ENCODE assay signal across 10 mouse cellular contexts in genomic region chr7:66200791-66201450, GRCm38 (mm10).
DNase-seq lines count a peak whose midpoint lies in the region; ATAC-seq lines count a peak whose summit lies in the region.
"Had no signal": no experiment of that assay in that cellular context is flagged by ENCODE, and none has a peak within 500 bp of the region (broad histone marks: within the 10 kb centered on the region; RNA-seq: fewer than 3 reads in every experiment).

No protein-coding gene starts in this region.

- 47% methylated on average over 8 of the region's 8 CpGs for WGBS in midbrain, embryonic 16.5 days
- 72% methylated on average over 8 of the region's 8 CpGs for WGBS in midbrain, embryonic 10.5 days

- H3K4me3 ChIP-seq in midbrain, embryonic 16.5 days (ENCODE audit: low read depth, low read length), result no peak overlapping the region
- no peak overlapping the region for H3K4me3 ChIP-seq in midbrain, embryonic 10.5 days

- ATAC-seq in midbrain, embryonic 16.5 days, result peak; percentile 76
- ATAC-seq: forebrain, embryonic 14.5 days had no signal

- H3K36me3 ChIP-seq in midbrain, embryonic 16.5 days (ENCODE audit: control insufficient read depth, insufficient read depth, low read length), result no peaks in the 10 kb centered on the region
- no peaks in the 10 kb centered on the region for H3K36me3 ChIP-seq in midbrain, embryonic 10.5 days
- H3K36me3 ChIP-seq in splenic B cell, adult 2 months (ENCODE audit: control insufficient read depth, insufficient read depth, low read length, poor library complexity, severe bottlenecking), result no peaks in the 10 kb centered on the region

- no peaks in the 10 kb centered on the region for H3K4me1 ChIP-seq in midbrain, embryonic 16.5 days (ENCODE audit: control insufficient read depth, insufficient read depth, low read length)
- peaks cover 19% of the 10 kb centered on the region for H3K4me1 ChIP-seq in midbrain, embryonic 10.5 days

- peak overlapping the region; percentile 42; the same call in 1 of the 2 replicates for H3K27ac ChIP-seq in midbrain, embryonic 16.5 days (ENCODE audit: low read length)
- H3K27ac ChIP-seq in midbrain, embryonic 10.5 days (replicated peaks), result no peak overlapping the region

- H3K4me2 ChIP-seq in midbrain, embryonic 16.5 days (ENCODE audit: low read length), result no peak overlapping the region

- no peaks in the 10 kb centered on the region for H3K9me3 ChIP-seq in midbrain, embryonic 16.5 days (replicated peaks; ENCODE audit: control insufficient read depth, low read length, poor library complexity, severe bottlenecking)
- H3K9me3 ChIP-seq in midbrain, embryonic 10.5 days (replicated peaks), result 0 out of 2 replicates have a peak, but pooled peaks cover 4% of the 10 kb centered on the region

- peak; percentile 86 for DNase-seq in heart, adult 11 months
- DNase-seq in heart, adult 9 months (ENCODE audit: low spot score in 2 of 2), result no peak
- no peak for DNase-seq in midbrain, embryonic 10.5 days (ENCODE audit: low spot score)
- DNase-seq in liver, result peak; percentile 66
- DNase-seq in splenic B cell, adult 2 months (ENCODE audit: low read depth, low spot score), result peak; percentile 79
- no peak for DNase-seq in cerebellum, postnatal 4 days (ENCODE audit: low spot score in 2 of 2)
- no peak for DNase-seq in left cerebral cortex, adult 18-20 months (ENCODE audit: low spot score in 2 of 2)
- DNase-seq: cerebellum, adult 18-20 months had no signal

- no peak overlapping the region for H3K9ac ChIP-seq in midbrain, embryonic 16.5 days (ENCODE audit: low read depth, low read length)

- no peaks in the 10 kb centered on the region for H3K27me3 ChIP-seq in midbrain, embryonic 16.5 days (ENCODE audit: control insufficient read depth, insufficient read depth, low read depth, low read length)
- no peaks in the 10 kb centered on the region for H3K27me3 ChIP-seq in midbrain, embryonic 10.5 days (ENCODE audit: low read depth, poor library complexity, severe bottlenecking)
- no peaks in the 10 kb centered on the region for H3K27me3 ChIP-seq in splenic B cell, adult 2 months (ENCODE audit: control insufficient read depth, insufficient read depth, low read length, poor library complexity, severe bottlenecking)

Comparison
In these comparisons a context has a peak if more than half of its experiments do, and no peak if none do; other contexts are left out.
1. DNase-seq: peak in heart, adult 11 months (single experiment), liver (single experiment) and splenic B cell, adult 2 months (single experiment); none in heart, adult 9 months (0 of 2), midbrain, embryonic 10.5 days (single experiment), cerebellum, postnatal 4 days (0 of 2) and left cerebral cortex, adult 18-20 months (0 of 2).